Mouse (Mus musculus) heart, postnatal 14 days (tissue): ENCODE measurements around the gene Zfp493. TPM values are rescaled to one million over a fixed set of nuclear protein-coding genes. Genes with fewer than 3 reads are reported as not detected.

ENCODE experiments used
- total RNA-seq, 2 experiments: library from RNA; stranded (reverse); gene quantifications; 2 replicates each; pipeline ENCODE4 v1.2.3; 2021

Zfp493 gene
- total RNA-seq, 2 experiments from 2014 or later = 0.90 to 1.1 TPM

Other genes with a start within 250 kb of the Zfp493 start
- 1 to 10 TPM; 3.9 to 4.8 TPM for gene Zfp748, start 225.9 kb upstream of the Zfp493 start, total RNA-seq
- gene Zfp729b, start 170.0 kb upstream of the Zfp493 start, total RNA-seq = 1 to 10 TPM; 4.3 TPM
- gene Gm49345, start 141.9 kb upstream of the Zfp493 start, total RNA-seq = under 1 TPM; 0.34 to 0.38 TPM
- gene Zfp729a, start 141.9 kb upstream of the Zfp493 start, total RNA-seq = 1 to 10 TPM; 3.4 TPM
- gene Zfp738, start 92.6 kb upstream of the Zfp493 start, total RNA-seq = 1 to 10 TPM; 6.4 to 7.1 TPM
- 1 to 10 TPM; 6.0 to 6.8 TPM for gene Zfp65, start 50.5 kb upstream of the Zfp493 start, total RNA-seq
- gene Zfp85, start 24.5 kb upstream of the Zfp493 start, total RNA-seq = 1 to 10 TPM; 1.8 to 3.1 TPM
- gene Zfp273, start 34.0 kb downstream of the Zfp493 start, total RNA-seq = 1 to 10 TPM; 1.9 to 2.2 TPM
- gene Gm10037, start 51.4 kb downstream of the Zfp493 start, total RNA-seq = under 1 TPM; 0.76 to 0.78 TPM
- not detected for gene BC048507, start 83.6 kb downstream of the Zfp493 start, total RNA-seq